Mouse (Mus musculus) intestine, embryonic 15.5 days (tissue): ENCODE data around the gene Onecut3. TPM values are rescaled to one million over a fixed set of nuclear protein-coding genes. Genes with fewer than 3 reads are reported as not detected.

Source experiments
- ATAC-seq: fragments of 200-750 bp; cut with Nextera tagmentation; 2 replicates; pipeline ENCODE4 v1.8.0; 2017; ENCODE audit warnings: moderate TSS enrichment, moderate library complexity
- H3K27ac ChIP-seq: fragments of 300-500 bp; sonication (generic); 2 replicates; pipeline ENCODE4 v1.5.1; 2015; ENCODE audit warnings: mild to moderate bottlenecking, inconsistent platforms
- H3K27me3 ChIP-seq: fragments of 300-500 bp; sonication (generic); replicated peaks from 2 replicates; pipeline ENCODE4 v1.6.1; 2015; ENCODE audit warnings: inconsistent platforms
- H3K36me3 ChIP-seq: fragments of 300-500 bp; sonication (generic); 2 replicates; pipeline ENCODE4 v1.6.1; 2015; ENCODE audit warnings: inconsistent platforms
- H3K4me1 ChIP-seq: fragments of 300-500 bp; sonication (generic); replicated peaks from 2 replicates; pipeline ENCODE4 v1.6.1; 2015; ENCODE audit warnings: inconsistent platforms
- H3K4me2 ChIP-seq: fragments of 300-500 bp; sonication (generic); replicated peaks from 2 replicates; pipeline ENCODE4 v1.6.1; 2015; ENCODE audit warnings: mild to moderate bottlenecking, inconsistent platforms
- H3K4me3 ChIP-seq: fragments of 300-500 bp; sonication (generic); replicated peaks from 2 replicates; pipeline ENCODE4 v1.5.1; 2015; ENCODE audit warnings: inconsistent platforms
- H3K9ac ChIP-seq: fragments of 300-500 bp; sonication (generic); 2 replicates; pipeline ENCODE4 v1.6.1; 2015; ENCODE audit warnings: inconsistent platforms
- H3K9me3 ChIP-seq: fragments of 300-500 bp; sonication (generic); 2 replicates; pipeline ENCODE4 v1.6.1; 2016; ENCODE audit warnings: inconsistent platforms
- WGBS: fragments of 180-500 bp; shearing (Covaris S2); methylation state at CpG from one replicate; pipeline ENCODE4 v1.1.7; 2015; 5-methylcytosine and 5-hydroxymethylcytosine counted together
- polyA plus RNA-seq: library from polyadenylated mRNA; unstranded; fragments of >200 nt; fragmentation: Nextera tagmentation; extraction: Ambion mirVana; gene quantifications from 2 replicates; pipeline ENCODE4 v1.2.1, GENCODE M21; 2015

Gene Onecut3
- polyA plus RNA-seq, 1 experiment from 2014 or later: 0.10 TPM

DNA sequence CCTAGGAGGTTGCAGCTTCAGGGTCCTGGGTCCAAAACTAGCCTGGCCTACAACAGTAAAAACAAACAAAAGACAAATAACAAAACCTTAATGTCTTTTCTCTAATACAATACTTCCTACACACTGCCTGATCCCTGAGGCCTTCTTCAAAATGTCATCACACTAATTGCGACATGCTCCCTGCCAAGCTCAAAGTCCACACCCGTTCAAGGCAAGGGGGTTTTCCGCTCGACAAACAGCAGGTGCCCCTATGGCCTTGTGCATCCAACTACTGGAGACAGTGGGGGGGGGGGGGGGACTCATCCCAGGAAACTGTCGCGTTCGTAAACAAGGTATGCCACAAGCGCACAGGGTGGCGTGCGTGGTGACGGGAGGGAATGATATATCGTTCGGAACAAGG, 66.0 kb downstream of the Onecut3 start:
- under 1% methylated on average over 13 of the region's 13 CpGs for WGBS
- peak overlapping the region; percentile 98 for H3K4me3 ChIP-seq
- no peaks in the 10 kb centered on the region for H3K27me3 ChIP-seq
- peak overlapping the region; percentile 86 for H3K27ac ChIP-seq
- no peaks in the 10 kb centered on the region for H3K36me3 ChIP-seq
- no peaks in the 10 kb centered on the region for H3K9me3 ChIP-seq
- ATAC-seq: peak; percentile 35
- peak overlapping the region; percentile 96 for H3K9ac ChIP-seq
- peak overlapping the region; percentile 76 for H3K4me2 ChIP-seq
- peaks cover 29% of the 10 kb centered on the region for H3K4me1 ChIP-seq

DNA sequence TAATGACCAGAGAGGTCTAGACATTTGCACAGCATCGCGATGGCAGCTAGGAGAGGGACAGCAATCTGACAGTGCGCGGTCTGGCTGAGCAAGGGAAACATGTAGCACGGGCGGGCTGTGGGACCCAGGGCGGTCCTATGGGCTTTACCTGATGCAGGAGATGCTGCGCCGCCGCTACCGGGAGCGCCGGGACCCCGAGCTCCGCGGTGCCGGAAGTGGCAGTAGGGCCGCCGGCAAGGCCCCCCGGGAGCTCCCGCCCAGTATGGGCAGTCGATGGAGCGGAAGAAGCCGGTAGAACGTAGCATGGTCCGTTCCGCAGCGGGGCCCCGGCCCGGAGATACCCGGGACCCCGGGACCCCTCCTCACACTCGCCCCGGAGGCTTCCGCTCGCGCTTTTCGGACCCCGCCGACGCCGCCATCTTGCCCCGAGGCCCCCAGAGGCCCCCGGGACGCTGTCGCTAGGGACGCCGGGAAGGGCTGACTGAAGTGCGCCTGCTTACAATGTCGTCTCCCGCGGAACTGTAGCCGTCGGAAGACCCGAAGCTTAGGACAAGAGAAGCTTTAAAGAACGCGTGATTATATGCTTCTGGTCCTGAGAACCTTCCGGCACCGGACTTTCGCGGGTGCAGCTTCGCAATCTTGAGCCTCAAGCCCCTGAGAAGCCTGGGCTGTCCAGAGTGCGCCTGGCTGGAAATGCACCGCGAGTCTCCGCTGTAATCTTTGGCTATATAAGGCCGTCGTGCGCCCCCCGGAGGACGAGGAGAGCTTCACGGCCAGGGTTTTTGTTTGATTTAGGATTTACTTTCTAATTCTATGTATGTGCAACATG, 66.7 kb downstream of the Onecut3 start, which contains the start of gene Rexo1:
Gene Rexo1 (minus strand): TSS at position 445 of the 829 bp plus-strand sequence.
- Histone ChIP-seq H3K27ac (peak within 1 kb of the TSS; percentile 86), H3K9ac (peak within 1 kb of the TSS; percentile 96), H3K4me1 (peaks cover 29% of the 10 kb centered on the region), H3K4me2 (peak within 1 kb of the TSS; percentile 76), H3K4me3 (peak within 1 kb of the TSS; percentile 98), H3K27me3 (no peaks in the 10 kb centered on the region), H3K9me3 (no peaks in the 10 kb centered on the region), H3K36me3 (no peaks in the 10 kb centered on the region)
- ATAC-seq: peak; percentile 91
- under 1% methylated on average over 72 of the region's 72 CpGs for WGBS

DNA sequence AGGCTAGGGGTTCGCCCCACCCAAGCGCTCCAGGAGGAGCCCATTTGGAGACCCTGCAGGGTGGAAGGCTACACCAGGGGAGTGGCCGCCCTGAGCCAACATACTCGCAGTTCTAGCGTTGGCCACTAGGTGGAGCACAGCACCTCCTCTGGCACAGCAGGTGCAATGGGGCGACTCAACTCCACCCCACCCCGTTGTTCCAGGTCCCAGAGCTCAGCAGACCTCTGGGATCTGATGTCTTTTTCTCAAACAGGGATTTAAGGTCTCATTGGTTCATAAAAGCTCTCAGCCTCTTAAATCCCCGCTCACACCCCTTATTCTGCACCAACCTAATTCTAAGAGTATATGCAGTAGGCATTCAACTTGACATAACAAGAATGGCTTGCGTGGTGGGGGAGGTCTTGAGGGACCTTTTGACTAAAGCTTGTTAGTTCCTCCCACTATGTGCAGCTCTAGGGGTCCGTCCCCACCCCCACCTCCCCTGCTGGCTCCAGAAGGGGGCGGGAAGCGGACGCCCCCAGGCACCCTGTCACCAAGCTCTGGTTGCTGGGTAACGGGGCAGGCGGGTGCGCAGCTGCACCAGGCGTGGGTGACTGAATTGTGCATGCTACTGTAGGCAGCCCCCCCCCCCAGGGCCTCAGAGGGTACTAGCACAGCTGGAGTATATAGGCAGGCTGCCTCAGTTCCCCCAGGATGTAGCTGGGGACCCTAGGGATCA, 71.9 kb downstream of the Onecut3 start:
- H3K9me3 ChIP-seq: no peaks in the 10 kb centered on the region
- H3K4me3 ChIP-seq: 0 out of 2 replicates have a peak overlapping the region, but pooled peaks have one; percentile 1
- H3K4me1 ChIP-seq: peaks cover 29% of the 10 kb centered on the region
- no peak overlapping the region for H3K4me2 ChIP-seq
- whole genome bisulfite sequencing: 29% methylated on average over 17 of the region's 17 CpGs
- H3K27ac ChIP-seq: no peak overlapping the region
- H3K9ac ChIP-seq: no peak overlapping the region
- peak; percentile 40; the same call in 1 of the 2 replicates for ATAC-seq
- 0 out of 2 replicates have a peak, but pooled peaks cover 2% of the 10 kb centered on the region for H3K36me3 ChIP-seq
- H3K27me3 ChIP-seq: no peaks in the 10 kb centered on the region

Other genes with a start within 250 kb of the Onecut3 start
- gene Ndufs7, start 245.7 kb upstream of the Onecut3 start, polyA plus RNA-seq: 467 and 534 TPM in 2 replicates
- gene Gamt, start 233.8 kb upstream of the Onecut3 start, polyA plus RNA-seq: 71.0 and 112 TPM in 2 replicates
- 53.1 and 57.0 TPM in 2 replicates for gene Dazap1, start 233.3 kb upstream of the Onecut3 start, polyA plus RNA-seq
- gene Rps15, start 202.4 kb upstream of the Onecut3 start, polyA plus RNA-seq: 974 and 1,020 TPM in 2 replicates
- 4.9 and 6.5 TPM in 2 replicates for gene Apc2, start 198.9 kb upstream of the Onecut3 start, polyA plus RNA-seq
- 51.4 and 51.5 TPM in 2 replicates for gene 2310011J03Rik, start 174.3 kb upstream of the Onecut3 start, polyA plus RNA-seq
- 8.1 and 8.8 TPM in 2 replicates for gene Pcsk4, start 165.3 kb upstream of the Onecut3 start, polyA plus RNA-seq
- gene Reep6, start 164.9 kb upstream of the Onecut3 start, polyA plus RNA-seq: 132 and 159 TPM in 2 replicates
- 19.3 and 20.4 TPM in 2 replicates for gene Adamtsl5, start 146.4 kb upstream of the Onecut3 start, polyA plus RNA-seq
- gene Plk5, start 138.4 kb upstream of the Onecut3 start, polyA plus RNA-seq: 0.32 and 0.63 TPM in 2 replicates
- 5.5 and 6.9 TPM in 2 replicates for gene Mex3d, start 107.2 kb upstream of the Onecut3 start, polyA plus RNA-seq
- 180 and 201 TPM in 2 replicates for gene Mbd3, start 95.3 kb upstream of the Onecut3 start, polyA plus RNA-seq
- gene Uqcr11, start 88.0 kb upstream of the Onecut3 start, polyA plus RNA-seq: 890 and 1,161 TPM in 2 replicates
- 91.7 and 94.2 TPM in 2 replicates for gene Tcf3, start 61.2 kb upstream of the Onecut3 start, polyA plus RNA-seq
- 0.09 and 0.19 TPM in 2 replicates for gene Atp8b3, start 44.3 kb downstream of the Onecut3 start, polyA plus RNA-seq
- 23.6 and 25.0 TPM in 2 replicates for gene Rexo1, start 66.7 kb downstream of the Onecut3 start, polyA plus RNA-seq
- gene Klf16, start 82.5 kb downstream of the Onecut3 start, polyA plus RNA-seq: 8.3 TPM in 2 replicates
- 95.7 and 101 TPM in 2 replicates for gene Abhd17a, start 95.5 kb downstream of the Onecut3 start, polyA plus RNA-seq
- 105 and 114 TPM in 2 replicates for gene Scamp4, start 108.0 kb downstream of the Onecut3 start, polyA plus RNA-seq
- 6.4 and 6.6 TPM in 2 replicates for gene Adat3, start 108.0 kb downstream of the Onecut3 start, polyA plus RNA-seq
- 3.9 and 4.1 TPM in 2 replicates for gene Gm49322, start 111.2 kb downstream of the Onecut3 start, polyA plus RNA-seq
- 134 and 152 TPM in 2 replicates for gene Csnk1g2, start 128.0 kb downstream of the Onecut3 start, polyA plus RNA-seq
- 54.9 and 62.4 TPM in 2 replicates for gene Btbd2, start 162.2 kb downstream of the Onecut3 start, polyA plus RNA-seq
- gene Mknk2, start 183.3 kb downstream of the Onecut3 start, polyA plus RNA-seq: 68.8 and 73.0 TPM in 2 replicates
- 40.4 and 43.0 TPM in 2 replicates for gene Mob3a, start 207.1 kb downstream of the Onecut3 start, polyA plus RNA-seq
- gene Izumo4, start 207.3 kb downstream of the Onecut3 start, polyA plus RNA-seq: 22.3 and 26.5 TPM in 2 replicates
- gene Ap3d1, start 247.4 kb downstream of the Onecut3 start, polyA plus RNA-seq: 70.5 and 71.4 TPM in 2 replicates